Mouse (Mus musculus) T-cell, adult 2 months (primary cell): ENCODE results near the gene Fstl3.

ENCODE experiments used
- DNase-seq: peaks from one replicate; pipeline ENCODE4 v3.0.0; 2022; ENCODE audit warnings: low spot score

Fstl3 gene

GRCm38 (mm10) chr10:79811736-79812637 is 34.9 kb downstream of the Fstl3 start:
- peak; percentile 73 for DNase-seq

- DNase-seq, result no peak
These were observed 37.3 kb downstream of the Fstl3 start for GRCm38 (mm10) chr10:79814271-79814842.

GRCm38 (mm10) chr10:79815671-79816494 is 38.8 kb downstream of the Fstl3 start:
- DNase-seq, result no peak

DNA sequence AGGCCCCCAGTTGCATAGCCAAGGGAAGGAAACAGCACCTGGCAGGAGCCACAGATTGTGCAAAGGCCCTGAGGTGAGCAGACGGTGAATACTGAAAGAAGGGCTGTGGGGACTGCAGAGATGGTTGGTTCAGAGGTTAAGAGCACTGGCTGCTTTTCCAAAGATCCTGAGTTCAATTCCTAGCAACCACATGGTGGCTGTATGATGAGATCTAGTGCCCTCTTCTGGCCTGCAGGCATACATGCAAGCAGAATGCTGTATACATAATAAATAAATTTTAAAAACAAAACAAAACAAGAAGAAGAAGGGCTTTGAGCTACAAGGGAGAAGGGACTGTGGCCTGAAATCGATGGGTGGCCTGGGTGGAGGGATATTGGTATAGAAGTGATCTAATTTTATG is 40.0 kb downstream of the Fstl3 start:
- no peak for DNase-seq

- no peak for DNase-seq
These were observed 41.2 kb downstream of the Fstl3 start for GRCm38 (mm10) chr10:79818225-79818624.

DNA sequence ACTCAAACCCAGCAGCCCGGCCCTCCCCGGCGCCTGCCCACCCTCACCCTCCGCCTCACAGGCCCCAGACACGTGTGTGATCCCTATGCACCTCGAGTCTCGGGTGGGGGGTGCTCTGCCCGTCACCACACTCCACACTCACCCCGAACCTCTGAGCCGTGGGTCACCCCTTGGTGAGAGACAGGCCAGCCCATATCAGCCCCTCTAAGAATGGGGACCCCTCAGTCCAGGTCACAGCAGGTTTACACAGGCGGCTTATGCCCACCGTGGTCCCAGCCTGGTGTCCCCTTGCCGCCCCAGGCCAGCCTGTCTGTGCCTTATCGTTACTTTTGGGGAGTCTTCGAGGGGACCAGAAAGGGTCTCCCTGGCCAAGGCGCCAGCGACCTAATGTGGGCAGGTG is 42.5 kb downstream of the Fstl3 start:
- DNase-seq, result no peak

DNA sequence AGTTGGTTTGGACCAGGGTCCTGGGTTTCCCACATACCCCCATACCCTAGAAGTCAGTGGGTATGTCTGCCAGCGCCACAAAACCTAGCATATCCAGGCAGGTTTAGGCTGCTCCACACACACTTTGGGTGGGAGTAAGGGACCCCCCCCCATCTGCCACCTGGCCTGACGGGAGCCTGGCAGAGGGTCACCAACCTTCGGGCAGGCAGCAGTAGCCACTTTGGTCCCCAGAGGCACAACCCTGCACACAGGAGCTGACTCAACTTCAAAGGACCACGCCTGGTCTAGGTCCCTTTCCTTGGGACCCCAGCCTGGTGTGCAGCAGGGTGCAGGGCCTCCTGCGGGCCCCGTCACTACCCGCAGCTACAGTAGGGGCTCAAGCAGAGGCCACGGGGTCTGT is 43.2 kb downstream of the Fstl3 start:
- no peak for DNase-seq

- no peak for DNase-seq
These were observed 43.7 kb downstream of the Fstl3 start, which contains the start of gene Misp for GRCm38 (mm10) chr10:79820782-79821181. TSS of gene Misp (plus strand) at chr10:79820989.

GRCm38 (mm10) chr10:79821731-79822130 is 44.7 kb downstream of the Fstl3 start:
- DNase-seq, result no peak

DNA sequence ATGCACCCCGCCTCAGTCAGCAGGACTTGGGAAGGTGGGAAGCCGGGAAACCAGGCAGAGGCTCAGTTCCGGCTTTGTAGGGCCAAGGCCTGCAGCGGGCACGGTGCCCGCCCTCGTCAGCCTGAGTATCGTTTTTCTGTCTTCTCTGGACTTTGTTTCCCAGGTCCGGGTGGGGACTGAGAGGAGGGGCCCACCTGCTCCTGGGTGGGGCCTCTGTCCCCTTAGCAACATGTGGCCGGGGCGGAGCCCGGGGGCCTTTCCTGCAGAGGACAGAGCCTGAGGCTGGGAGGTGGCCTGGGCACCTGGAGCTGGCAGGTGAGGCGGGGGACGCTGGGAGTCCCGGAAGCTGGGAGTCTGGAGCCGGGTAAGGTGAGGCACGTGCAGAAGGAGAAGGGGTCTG is 45.3 kb downstream of the Fstl3 start:
- DNase-seq, result no peak

- no peak for DNase-seq
These were observed 45.9 kb downstream of the Fstl3 start for GRCm38 (mm10) chr10:79823011-79823410.

GRCm38 (mm10) chr10:79824413-79824812 is 47.3 kb downstream of the Fstl3 start:
- DNase-seq, result no peak

- no peak for DNase-seq
These were observed 54.5 kb downstream of the Fstl3 start for GRCm38 (mm10) chr10:79831583-79831982.
